Mouse (Mus musculus) cerebellum, adult 2 months (tissue): ENCODE measurements around the gene Akr1b3. TPM values are rescaled to one million over a fixed set of nuclear protein-coding genes. Genes with fewer than 3 reads are reported as not detected.

Source experiments
- DNase-seq, 2 experiments: peaks; one replicate each; pipeline ENCODE4 v3.0.0; 2021
- H3K27ac ChIP-seq: fragments of 200-500 bp; 2 replicates; pipeline ENCODE4 v1.5.1; 2012; ENCODE audit warnings: low read length, control low read depth, inconsistent platforms; ENCODE audit not compliant: insufficient read depth
- H3K27me3 ChIP-seq: fragments of 200-500 bp; 2 replicates; pipeline ENCODE4 v1.6.1; 2012; ENCODE audit warnings: inconsistent platforms, mild to moderate bottlenecking, low read length, moderate library complexity; ENCODE audit not compliant: control insufficient read depth, insufficient read depth
- H3K4me1 ChIP-seq: fragments of 200-500 bp; 2 replicates; pipeline ENCODE4 v1.6.1; 2011; ENCODE audit warnings: low read length; ENCODE audit not compliant: control insufficient read depth, insufficient read depth
- H3K4me3 ChIP-seq: fragments of 200-500 bp; replicated peaks from 2 replicates; pipeline ENCODE3; 2011; ENCODE audit warnings: mild to moderate bottlenecking, low read depth, low read length, control low read depth; ENCODE audit not compliant: insufficient read depth
- CTCF ChIP-seq: fragments of 200-500 bp; IDR thresholded peaks from 2 replicates; pipeline ENCODE4 v1.5.1; 2011; ENCODE audit warnings: low read depth, mild to moderate bottlenecking, control low read depth, low read length, moderate library complexity, borderline replicate concordance; ENCODE audit not compliant: insufficient read depth
- POLR2A ChIP-seq: fragments of 200-500 bp; IDR thresholded peaks from 2 replicates; pipeline ENCODE4 v1.6.1; 2011; ENCODE audit warnings: low read length, control low read depth, borderline replicate concordance; ENCODE audit not compliant: insufficient read depth
- WGBS: fragments of 180-500 bp; shearing (Covaris S2); methylation state at CpG from one replicate; pipeline ENCODE4 v1.1.7; 2018; 5-methylcytosine and 5-hydroxymethylcytosine counted together
- polyA plus RNA-seq: library from polyadenylated mRNA; depleted of rRNA; stranded (reverse); fragments of >200 nt; gene quantifications from 2 replicates; pipeline ENCODE4 v1.2.3, GENCODE M21; 2012

Akr1b3 gene
- polyA plus RNA-seq, 1 experiment = 73.5 TPM

- no peak for DNase-seq
- 91% methylated on average over 12 of the region's 12 CpGs for WGBS
- Histone ChIP-seq H3K27ac (no peak overlapping the region), H3K27me3 (no peaks in the 10 kb centered on the region; the same call in 1 of the 2 replicates), H3K4me3 (no peak overlapping the region), H3K4me1 (peaks cover 4% of the 10 kb centered on the region)
- no peak for TF ChIP-seq POLR2A
- TF ChIP-seq CTCF = no peak
Observed at GRCm38 (mm10) chr6:34350037-34350699, 32.9 kb upstream of the Akr1b3 start.

GRCm38 (mm10) chr6:34346096-34346898 is 29.0 kb upstream of the Akr1b3 start:
- H3K4me3 ChIP-seq = no peak overlapping the region
- H3K27me3 ChIP-seq = no peaks in the 10 kb centered on the region; the same call in 1 of the 2 replicates
- DNase-seq = peak; percentile 27 to 54
- TF ChIP-seq CTCF (peak; percentile 81), POLR2A (no peak)
- H3K4me1 ChIP-seq = no peaks in the 10 kb centered on the region
- H3K27ac ChIP-seq = no peak overlapping the region
- WGBS = 55% methylated on average over 14 of the region's 14 CpGs

GRCm38 (mm10) chr6:34344935-34345334 is 27.7 kb upstream of the Akr1b3 start:
- H3K27ac ChIP-seq = no peak overlapping the region
- TF ChIP-seq CTCF = no peak
- no peak for TF ChIP-seq POLR2A
- H3K4me3 ChIP-seq = no peak overlapping the region
- WGBS = 29% methylated on average over 9 of the region's 9 CpGs
- no peaks in the 10 kb centered on the region for H3K27me3 ChIP-seq
- H3K4me1 ChIP-seq = no peaks in the 10 kb centered on the region
- DNase-seq = no peak

- Histone ChIP-seq H3K27ac (no peak overlapping the region), H3K27me3 (no peaks in the 10 kb centered on the region)
- WGBS = 68% methylated on average over 10 of the region's 10 CpGs
Observed at GRCm38 (mm10) chr6:34344135-34344850, 27.0 kb upstream of the Akr1b3 start.

GRCm38 (mm10) chr6:34343426-34343825 is 26.1 kb upstream of the Akr1b3 start:
- TF ChIP-seq CTCF = no peak
- H3K4me1 ChIP-seq = no peaks in the 10 kb centered on the region
- DNase-seq = no peak
- H3K4me3 ChIP-seq = no peak overlapping the region
- no peak overlapping the region for H3K27ac ChIP-seq
- 59% methylated on average over 6 of the region's 6 CpGs for WGBS
- no peaks in the 10 kb centered on the region for H3K27me3 ChIP-seq

More at GRCm38 (mm10) chr6:34344135-34344850, 27.0 kb upstream of the Akr1b3 start:
- Histone ChIP-seq H3K4me1 (no peaks in the 10 kb centered on the region), H3K4me3 (no peak overlapping the region)
- TF ChIP-seq POLR2A (no peak), CTCF (no peak)
- DNase-seq = no peak

- H3K27ac ChIP-seq = no peak overlapping the region
- no peak overlapping the region for H3K4me3 ChIP-seq
- no peaks in the 10 kb centered on the region for H3K4me1 ChIP-seq
- H3K27me3 ChIP-seq = no peaks in the 10 kb centered on the region
- DNase-seq = no peak
- TF ChIP-seq CTCF = no peak
- 95% methylated on average over 2 of the region's 2 CpGs for WGBS
Observed at GRCm38 (mm10) chr6:34342476-34342875, 25.2 kb upstream of the Akr1b3 start.

GRCm38 (mm10) chr6:34341991-34342390 is 24.7 kb upstream of the Akr1b3 start:
- Histone ChIP-seq H3K4me1 (no peaks in the 10 kb centered on the region), H3K27ac (no peak overlapping the region), H3K4me3 (no peak overlapping the region), H3K27me3 (no peaks in the 10 kb centered on the region)
- no peak for DNase-seq
- no peak for TF ChIP-seq POLR2A
- TF ChIP-seq CTCF = no peak
- 80% methylated on average over 4 of the region's 4 CpGs for WGBS

- no peak for TF ChIP-seq POLR2A
- TF ChIP-seq CTCF = no peak
- WGBS = 73% methylated on average over 2 of the region's 2 CpGs
- no peak overlapping the region for H3K27ac ChIP-seq
- H3K4me1 ChIP-seq = no peaks in the 10 kb centered on the region
- no peak for DNase-seq
- no peaks in the 10 kb centered on the region for H3K27me3 ChIP-seq
- no peak overlapping the region for H3K4me3 ChIP-seq
Observed at GRCm38 (mm10) chr6:34337799-34338198, 20.5 kb upstream of the Akr1b3 start.
